Mouse (Mus musculus) midbrain, embryonic 13.5 days (tissue): ENCODE measurements at regions not wholly inside any gene's neighbourhood (a gene's known extent, or its start where the extent isn't known, plus 50 kb on each side); places are given as distances from the start of the nearest gene placed in this dataset.

Source experiments
- ATAC-seq: fragments of 200-750 bp; cut with Nextera tagmentation; 2 replicates; pipeline ENCODE4 v1.8.0; 2017; ENCODE audit warnings: mild to moderate bottlenecking, moderate TSS enrichment, moderate library complexity
- H3K27ac ChIP-seq: fragments of 300-500 bp; sonication (generic); 2 replicates; pipeline ENCODE4 v1.5.1; 2015; ENCODE audit warnings: inconsistent platforms, mild to moderate bottlenecking, moderate library complexity
- H3K27me3 ChIP-seq: fragments of 300-500 bp; sonication (generic); 2 replicates; pipeline ENCODE4 v1.6.1; 2015; ENCODE audit warnings: mild to moderate bottlenecking, inconsistent platforms
- H3K36me3 ChIP-seq: fragments of 300-500 bp; sonication (generic); 2 replicates; pipeline ENCODE4 v1.6.1; 2015; ENCODE audit warnings: mild to moderate bottlenecking, inconsistent platforms
- H3K4me1 ChIP-seq: fragments of 300-500 bp; sonication (generic); replicated peaks from 2 replicates; pipeline ENCODE4 v1.6.1; 2015; ENCODE audit warnings: inconsistent platforms
- H3K4me2 ChIP-seq: fragments of 300-500 bp; sonication (generic); replicated peaks from 2 replicates; pipeline ENCODE4 v1.6.1; 2015; ENCODE audit warnings: moderate library complexity, mild to moderate bottlenecking, inconsistent platforms
- H3K4me3 ChIP-seq: fragments of 300-500 bp; sonication (generic); replicated peaks from 2 replicates; pipeline ENCODE4 v1.5.1; 2015; ENCODE audit warnings: mild to moderate bottlenecking, inconsistent platforms
- H3K9ac ChIP-seq: fragments of 300-500 bp; sonication (generic); replicated peaks from 2 replicates; pipeline ENCODE4 v1.6.1; 2015; ENCODE audit warnings: mild to moderate bottlenecking, inconsistent platforms
- H3K9me3 ChIP-seq: fragments of 300-500 bp; sonication (generic); 2 replicates; pipeline ENCODE4 v1.6.1; 2016; ENCODE audit warnings: mild to moderate bottlenecking, inconsistent platforms
- WGBS: fragments of 180-500 bp; shearing (Covaris S2); methylation state at CpG from one replicate; pipeline ENCODE4 v1.1.7; 2015; 5-methylcytosine and 5-hydroxymethylcytosine counted together

- peak overlapping the region; percentile 91 for H3K27ac ChIP-seq
- peak overlapping the region; percentile 49 for H3K4me2 ChIP-seq
- no peak for ATAC-seq
- no peaks in the 10 kb centered on the region for H3K9me3 ChIP-seq
- H3K9ac ChIP-seq, result no peak overlapping the region
- no peak overlapping the region for H3K4me3 ChIP-seq
- no peaks in the 10 kb centered on the region for H3K36me3 ChIP-seq
- H3K27me3 ChIP-seq, result peaks cover 35% of the 10 kb centered on the region
- peaks cover 37% of the 10 kb centered on the region for H3K4me1 ChIP-seq
- WGBS, result 72% methylated on average over 12 of the region's 12 CpGs
These were observed 169.8 kb downstream of the Ly86 start for GRCm38 (mm10) chr13:37514641-37515305.

- Histone ChIP-seq H3K4me1 (peaks cover 29% of the 10 kb centered on the region), H3K27me3 (peaks cover 28% of the 10 kb centered on the region), H3K4me2 (no peak overlapping the region), H3K9me3 (no peaks in the 10 kb centered on the region), H3K4me3 (no peak overlapping the region), H3K9ac (no peak overlapping the region; the same call in 1 of the 2 replicates), H3K36me3 (no peaks in the 10 kb centered on the region), H3K27ac (peak overlapping the region; percentile 51; the same call in 1 of the 2 replicates)
- 20% methylated on average over 14 of the region's 14 CpGs for WGBS
- peak; percentile 68 for ATAC-seq
These were observed 172.2 kb downstream of the Ly86 start for GRCm38 (mm10) chr13:37517055-37517807.

GRCm38 (mm10) chr13:37519948-37520347 is 174.9 kb downstream of the Ly86 start:
- 75% methylated on average over 3 of the region's 3 CpGs for WGBS
- H3K4me1 ChIP-seq, result peaks cover 12% of the 10 kb centered on the region
- no peak overlapping the region for H3K4me3 ChIP-seq
- H3K9me3 ChIP-seq, result no peaks in the 10 kb centered on the region
- H3K27me3 ChIP-seq, result peaks cover 26% of the 10 kb centered on the region
- H3K9ac ChIP-seq, result no peak overlapping the region
- ATAC-seq, result no peak
- H3K36me3 ChIP-seq, result no peaks in the 10 kb centered on the region
- H3K4me2 ChIP-seq, result no peak overlapping the region
- H3K27ac ChIP-seq, result no peak overlapping the region

GRCm38 (mm10) chr13:37525097-37525726 is 180.2 kb downstream of the Ly86 start:
- Histone ChIP-seq H3K9me3 (no peaks in the 10 kb centered on the region), H3K36me3 (no peaks in the 10 kb centered on the region), H3K4me1 (peaks cover 6% of the 10 kb centered on the region; the same call in 1 of the 2 replicates), H3K4me3 (no peak overlapping the region), H3K9ac (no peak overlapping the region), H3K4me2 (no peak overlapping the region), H3K27me3 (peaks cover 18% of the 10 kb centered on the region), H3K27ac (no peak overlapping the region)
- WGBS, result 87% methylated on average over 15 of the region's 15 CpGs
- ATAC-seq, result no peak

DNA sequence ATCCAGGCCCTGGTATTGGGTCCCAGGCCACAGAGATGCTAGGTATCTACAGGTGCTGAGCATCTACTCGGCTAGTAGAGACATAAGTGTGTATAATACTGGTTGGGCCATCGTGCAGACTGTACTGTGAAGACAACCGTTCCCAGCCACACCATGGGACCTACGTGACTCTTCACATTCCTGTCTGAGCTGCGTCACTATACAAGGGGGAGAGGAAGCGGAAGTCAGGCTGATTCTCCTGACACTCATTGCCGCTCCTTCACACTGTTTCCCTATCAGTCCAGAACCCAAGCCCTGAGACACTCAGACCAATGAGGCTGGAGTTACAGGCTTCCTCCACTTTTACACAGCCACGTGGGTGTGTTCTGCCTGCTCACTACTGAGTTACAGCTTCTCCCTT is 181.1 kb downstream of the Ly86 start:
- ATAC-seq, result no peak
- Histone ChIP-seq H3K27ac (no peak overlapping the region), H3K4me1 (peaks cover 6% of the 10 kb centered on the region; the same call in 1 of the 2 replicates), H3K4me3 (no peak overlapping the region), H3K9ac (no peak overlapping the region), H3K27me3 (peaks cover 16% of the 10 kb centered on the region), H3K9me3 (no peaks in the 10 kb centered on the region), H3K4me2 (no peak overlapping the region), H3K36me3 (no peaks in the 10 kb centered on the region)
- WGBS, result 92% methylated on average over 8 of the region's 8 CpGs

- no peak overlapping the region for H3K4me2 ChIP-seq
- no peak overlapping the region for H3K9ac ChIP-seq
- 72% methylated on average over 9 of the region's 9 CpGs for WGBS
- H3K4me3 ChIP-seq, result no peak overlapping the region
- H3K4me1 ChIP-seq, result peaks cover 12% of the 10 kb centered on the region; the same call in 1 of the 2 replicates
- no peaks in the 10 kb centered on the region for H3K36me3 ChIP-seq
- no peaks in the 10 kb centered on the region for H3K9me3 ChIP-seq
- peaks cover 12% of the 10 kb centered on the region for H3K27me3 ChIP-seq
- H3K27ac ChIP-seq, result no peak overlapping the region
- ATAC-seq, result no peak
These were observed 183.4 kb downstream of the Ly86 start for GRCm38 (mm10) chr13:37528380-37528779.

- WGBS, result 76% methylated on average over 7 of the region's 7 CpGs
- no peak overlapping the region for H3K27ac ChIP-seq
- no peak overlapping the region for H3K9ac ChIP-seq
- ATAC-seq, result no peak
- H3K27me3 ChIP-seq, result peaks cover 10% of the 10 kb centered on the region
- no peaks in the 10 kb centered on the region for H3K9me3 ChIP-seq
- H3K36me3 ChIP-seq, result no peaks in the 10 kb centered on the region
- H3K4me3 ChIP-seq, result no peak overlapping the region
- H3K4me1 ChIP-seq, result peaks cover 12% of the 10 kb centered on the region; the same call in 1 of the 2 replicates
- no peak overlapping the region for H3K4me2 ChIP-seq
These were observed 183.9 kb downstream of the Ly86 start for GRCm38 (mm10) chr13:37528876-37529275.

GRCm38 (mm10) chr13:37531512-37532183 is 186.6 kb downstream of the Ly86 start:
- Histone ChIP-seq H3K27me3 (0 out of 2 replicates have a peak, but pooled peaks cover 2% of the 10 kb centered on the region), H3K36me3 (no peaks in the 10 kb centered on the region), H3K9ac (no peak overlapping the region), H3K4me1 (peaks cover 12% of the 10 kb centered on the region; the same call in 1 of the 2 replicates), H3K9me3 (no peaks in the 10 kb centered on the region), H3K4me3 (no peak overlapping the region), H3K27ac (no peak overlapping the region), H3K4me2 (no peak overlapping the region)
- 81% methylated on average over 8 of the region's 8 CpGs for WGBS
- no peak for ATAC-seq

GRCm38 (mm10) chr13:37532596-37533170 is 187.7 kb downstream of the Ly86 start:
- Histone ChIP-seq H3K36me3 (no peaks in the 10 kb centered on the region), H3K9me3 (no peaks in the 10 kb centered on the region), H3K27me3 (0 out of 2 replicates have a peak, but pooled peaks cover 2% of the 10 kb centered on the region), H3K4me1 (peaks cover 8% of the 10 kb centered on the region; the same call in 1 of the 2 replicates), H3K4me2 (no peak overlapping the region), H3K9ac (no peak overlapping the region), H3K27ac (no peak overlapping the region), H3K4me3 (no peak overlapping the region)
- 70% methylated on average over 7 of the region's 7 CpGs for WGBS
- ATAC-seq, result no peak

DNA sequence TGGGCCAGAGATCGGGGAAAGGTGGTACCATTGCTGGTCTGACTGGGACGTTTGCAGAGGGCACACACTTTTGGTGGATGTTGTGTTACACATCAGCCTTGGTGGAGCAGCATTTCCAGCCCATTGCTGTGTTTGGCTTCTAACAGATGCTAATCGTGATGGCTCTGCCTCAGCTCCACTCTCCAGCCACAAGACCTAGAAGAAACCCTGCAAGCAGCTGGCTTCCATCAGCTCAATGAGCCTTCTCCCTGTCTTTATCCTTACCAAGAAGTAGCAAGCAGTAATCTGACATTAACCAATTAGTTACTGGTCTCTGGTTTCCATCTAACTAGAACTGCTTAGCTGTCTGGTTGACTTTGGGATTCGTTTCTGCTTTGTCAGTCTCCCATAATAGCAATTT is 188.8 kb downstream of the Ly86 start:
- H3K27ac ChIP-seq, result no peak overlapping the region
- 76% methylated on average over 4 of the region's 4 CpGs for WGBS
- no peaks in the 10 kb centered on the region for H3K36me3 ChIP-seq
- H3K4me3 ChIP-seq, result no peak overlapping the region
- ATAC-seq, result no peak
- no peak overlapping the region for H3K4me2 ChIP-seq
- no peak overlapping the region for H3K9ac ChIP-seq
- 0 out of 2 replicates have a peak, but pooled peaks cover 5% of the 10 kb centered on the region for H3K4me1 ChIP-seq
- 0 out of 2 replicates have a peak, but pooled peaks cover 2% of the 10 kb centered on the region for H3K27me3 ChIP-seq
- H3K9me3 ChIP-seq, result no peaks in the 10 kb centered on the region

DNA sequence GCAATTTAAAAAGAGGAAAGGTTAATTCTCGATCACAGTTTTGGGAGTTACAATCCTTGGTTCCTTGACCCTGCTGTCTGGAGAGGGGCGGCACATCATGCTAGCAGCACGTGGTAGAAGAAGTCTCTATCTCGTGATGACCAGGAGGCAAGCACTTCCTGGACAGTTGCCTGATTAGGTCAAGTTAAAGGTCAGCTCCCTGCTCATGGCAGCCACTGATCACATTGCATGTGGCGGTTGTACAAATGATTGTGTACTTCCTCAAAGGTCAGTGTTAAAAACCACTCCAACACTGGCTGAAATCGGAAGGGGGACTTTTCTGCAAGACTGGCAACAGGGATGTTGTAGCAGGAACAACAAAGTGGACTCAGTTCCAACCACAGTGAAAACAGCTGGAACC is 192.3 kb downstream of the Ly86 start:
- 84% methylated on average over 6 of the region's 6 CpGs for WGBS
- H3K36me3 ChIP-seq, result no peaks in the 10 kb centered on the region
- no peak for ATAC-seq

More for the DNA sequence above, 192.3 kb downstream of the Ly86 start:
- Histone ChIP-seq H3K4me3 (no peak overlapping the region), H3K4me1 (0 out of 2 replicates have a peak, but pooled peaks cover 9% of the 10 kb centered on the region), H3K9me3 (no peaks in the 10 kb centered on the region), H3K9ac (no peak overlapping the region), H3K27me3 (0 out of 2 replicates have a peak, but pooled peaks cover 5% of the 10 kb centered on the region), H3K4me2 (no peak overlapping the region), H3K27ac (no peak overlapping the region)
